ENCODE assay signal across 8 mouse cellular contexts in genomic region chr6:90818956-90819355, GRCm38 (mm10).
DNase-seq lines count a peak whose midpoint lies in the region; ATAC-seq and TF ChIP-seq lines count a peak whose summit lies in the region.

No protein-coding gene starts in this region.

- H3K27ac ChIP-seq in heart, embryonic 12.5 days (ENCODE audit: poor library complexity, severe bottlenecking), result no peak overlapping the region
- H3K27ac ChIP-seq in cerebellum, adult 2 months (ENCODE audit: insufficient read depth, low read length), result no peak overlapping the region
- no peak overlapping the region for H3K27ac ChIP-seq in midbrain, embryonic 11.5 days (ENCODE audit: low read depth, low read length)

- peak; percentile 64; the same call in 1 of the 2 replicates for TF ChIP-seq CTCF in cerebellum, adult 2 months (IDR thresholded peaks at IDR 0.05; ENCODE audit: borderline replicate concordance, insufficient read depth, low read depth, low read length)

- no peaks in the 10 kb centered on the region for H3K27me3 ChIP-seq in heart, embryonic 12.5 days (replicated peaks)
- H3K27me3 ChIP-seq in cerebellum, adult 2 months (ENCODE audit: control insufficient read depth, insufficient read depth, low read length), result no peaks in the 10 kb centered on the region
- no peaks in the 10 kb centered on the region; the same call in 1 of the 2 replicates for H3K27me3 ChIP-seq in midbrain, embryonic 11.5 days (ENCODE audit: control insufficient read depth, insufficient read depth, low read length)

- H3K9me3 ChIP-seq in heart, embryonic 12.5 days (replicated peaks), result no peaks in the 10 kb centered on the region
- no peaks in the 10 kb centered on the region for H3K9me3 ChIP-seq in midbrain, embryonic 11.5 days (ENCODE audit: control insufficient read depth, low read length)

- peaks cover 39% of the 10 kb centered on the region for H3K4me1 ChIP-seq in heart, embryonic 12.5 days (replicated peaks)
- peaks cover 31% of the 10 kb centered on the region for H3K4me1 ChIP-seq in cerebellum, adult 2 months (ENCODE audit: control insufficient read depth, insufficient read depth, low read length)
- H3K4me1 ChIP-seq in midbrain, embryonic 11.5 days (ENCODE audit: control insufficient read depth, insufficient read depth, low read length), result no peaks in the 10 kb centered on the region

- no peak overlapping the region for H3K4me2 ChIP-seq in heart, embryonic 12.5 days
- no peak overlapping the region for H3K4me2 ChIP-seq in midbrain, embryonic 11.5 days

- no peak overlapping the region for H3K9ac ChIP-seq in heart, embryonic 12.5 days
- no peak overlapping the region for H3K9ac ChIP-seq in midbrain, embryonic 11.5 days (ENCODE audit: low read length)

- 0% methylated on average over 1 of the region's 4 CpGs for WGBS in heart, embryonic 12.5 days
- 0% methylated on average over 1 of the region's 4 CpGs for WGBS in cerebellum, adult 2 months
- 0% methylated on average over 1 of the region's 4 CpGs for WGBS in midbrain, embryonic 11.5 days

- no peak for TF ChIP-seq POLR2A in cerebellum, adult 2 months (IDR thresholded peaks at IDR 0.05; ENCODE audit: borderline replicate concordance, insufficient read depth, low read length)

- no peak for ATAC-seq in heart, embryonic 12.5 days (ENCODE audit: insufficient number of reproducible peaks, low FRiP score)
- peak; percentile 80 for ATAC-seq in granulocyte monocyte progenitor cell, adult 5-6 weeks (replicated peaks; ENCODE audit: poor library complexity, severe bottlenecking)
- ATAC-seq in midbrain, embryonic 11.5 days (ENCODE audit: low FRiP score), result no peak

- H3K4me3 ChIP-seq in heart, embryonic 12.5 days, result no peak overlapping the region
- H3K4me3 ChIP-seq in cerebellum, adult 2 months (replicated peaks; ENCODE audit: insufficient read depth, low read depth, low read length), result no peak overlapping the region
- H3K4me3 ChIP-seq in midbrain, embryonic 11.5 days (ENCODE audit: low read depth, low read length), result no peak overlapping the region

- no peaks in the 10 kb centered on the region for H3K36me3 ChIP-seq in heart, embryonic 12.5 days
- H3K36me3 ChIP-seq in midbrain, embryonic 11.5 days (ENCODE audit: control insufficient read depth, insufficient read depth, low read length), result no peaks in the 10 kb centered on the region

- DNase-seq in heart, adult 18-20 months, result peak; percentile 42 to 80
- peak; percentile 43 for DNase-seq in MEL-GATA-1-ER (ENCODE audit: extremely low read depth, low read depth)
- DNase-seq in cerebellum, adult 2 months, result peak; percentile 72 to 77
- DNase-seq in layer of hippocampus, postnatal 25 days (ENCODE audit: extremely low spot score in 1 of 2, low spot score in 1 of 2), result peak; percentile 58 to 82
- peak; percentile 97 for DNase-seq in midbrain, embryonic 11.5 days (ENCODE audit: low spot score, missing footprints)
- peak; percentile 50 to 54 for DNase-seq in spleen, postnatal 36 days (ENCODE audit: low spot score in 2 of 2)

Comparison
In these comparisons a context has a peak if more than half of its experiments do, and no peak if none do; other contexts are left out.
1. DNase-seq: peak in every context shown above with its lines; median percentile 97 in midbrain, embryonic 11.5 days; 74 in cerebellum, adult 2 months; 70 in layer of hippocampus, postnatal 25 days; 61 in heart, adult 18-20 months; 52 in spleen, postnatal 36 days; 43 in MEL-GATA-1-ER.